Mouse (Mus musculus): ENCODE data around the gene Hdac7.

- TF ChIP-seq CTCF (IDR thresholded peaks at IDR 0.05; ENCODE audit: low read depth, low read length), result no peak
- TF ChIP-seq GATA2 (IDR thresholded peaks at IDR 0.05; ENCODE audit: borderline replicate concordance, low read depth, low read length), result no peak
- TF ChIP-seq TAL1 (conservative IDR thresholded peaks at IDR 0.05; ENCODE audit: low read depth, low read length), result no peak
- no peak for TF ChIP-seq GATA1 (IDR thresholded peaks at IDR 0.05; ENCODE audit: borderline replicate concordance, low read length)
These were observed 6.7 kb downstream of the Hdac7 start for GRCm38 (mm10) chr15:97837491-97838061.
